In the genomic region with DNA sequence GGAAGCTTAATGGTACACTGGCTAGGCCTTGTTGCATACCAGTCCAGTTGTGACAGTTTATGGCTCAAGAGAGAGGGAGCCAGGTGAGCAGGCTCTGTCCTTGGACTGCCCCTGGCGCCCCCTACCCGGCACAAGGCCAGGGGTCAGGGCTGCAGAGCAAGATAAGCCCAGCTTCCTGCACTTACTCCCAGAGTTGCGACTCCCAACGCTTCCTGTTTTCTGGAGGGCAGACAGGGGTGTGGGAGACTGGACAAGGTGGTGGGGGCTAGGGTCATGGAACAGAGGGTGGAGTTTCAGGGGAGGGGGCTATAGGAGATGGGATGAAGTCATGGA, we compare ENCODE assay signal across 9 mouse cellular contexts. TPM values are rescaled to one million over a fixed set of nuclear protein-coding genes. Genes with fewer than 3 reads are reported as not detected.
DNase-seq lines count a peak whose midpoint lies in the region; ATAC-seq and TF ChIP-seq lines count a peak whose summit lies in the region.
"Had no signal": no experiment of that assay in that cellular context is flagged by ENCODE, and none has a peak within 500 bp of the region (broad histone marks: within the 10 kb centered on the region; RNA-seq: fewer than 3 reads in every experiment).

No protein-coding gene starts in this region.

- 0 out of 2 replicates have a peak overlapping the region, but pooled peaks have one; percentile 47 for H3K27ac ChIP-seq in cortical plate, adult 2 months (ENCODE audit: insufficient read depth, low read length)
- 0 out of 2 replicates have a peak overlapping the region, but pooled peaks have one; percentile 48 for H3K27ac ChIP-seq in intestine, embryonic 16.5 days (ENCODE audit: low read length)
- H3K27ac ChIP-seq in liver, embryonic 15.5 days (replicated peaks), result 0 out of 2 replicates have a peak overlapping the region, but pooled peaks have one; percentile 6

- DNase-seq in adrenal gland, adult (ENCODE audit: inconsistent age in 2 of 2, low spot score in 1 of 2), result peak; percentile 72 to 85
- DNase-seq in adrenal gland, postnatal 4 days (ENCODE audit: low spot score in 2 of 2), result no peak
- DNase-seq in thymus, postnatal 25 days, result no peak
- DNase-seq in embryo, embryonic 9.5 days (ENCODE audit: extremely low spot score), result no peak
- DNase-seq in left cerebral cortex, adult 8-10 months (ENCODE audit: low spot score in 2 of 2), result no peak

- no peaks in the 10 kb centered on the region for H3K9me3 ChIP-seq in intestine, embryonic 16.5 days (ENCODE audit: control insufficient read depth, low read length)
- H3K9me3 ChIP-seq in liver, embryonic 15.5 days (replicated peaks), result no peaks in the 10 kb centered on the region

- H3K4me2 ChIP-seq in intestine, embryonic 16.5 days (ENCODE audit: low read depth, low read length), result no peak overlapping the region
- H3K4me2 ChIP-seq in liver, embryonic 15.5 days, result no peak overlapping the region

- 0 out of 2 replicates have a peak, but pooled peaks cover 2% of the 10 kb centered on the region for H3K4me1 ChIP-seq in cortical plate, adult 2 months (ENCODE audit: control insufficient read depth, insufficient read depth, low read length)
- peaks cover 4% of the 10 kb centered on the region; the same call in 1 of the 2 replicates for H3K4me1 ChIP-seq in intestine, embryonic 16.5 days (ENCODE audit: control insufficient read depth, insufficient read depth, low read length)
- H3K4me1 ChIP-seq in liver, embryonic 15.5 days (replicated peaks), result peaks cover 23% of the 10 kb centered on the region

- no peaks in the 10 kb centered on the region for H3K36me3 ChIP-seq in intestine, embryonic 16.5 days (ENCODE audit: control insufficient read depth, insufficient read depth, low read length)
- no peaks in the 10 kb centered on the region for H3K36me3 ChIP-seq in liver, embryonic 15.5 days (replicated peaks)

- H3K4me3 ChIP-seq in cortical plate, adult 2 months (ENCODE audit: insufficient read depth, low read length), result no peak overlapping the region
- no peak overlapping the region for H3K4me3 ChIP-seq in intestine, embryonic 16.5 days (ENCODE audit: low read length)
- no peak overlapping the region for H3K4me3 ChIP-seq in liver, embryonic 15.5 days (replicated peaks)

- H3K9ac ChIP-seq in intestine, embryonic 16.5 days (ENCODE audit: low read depth, low read length), result no peak overlapping the region
- no peak overlapping the region for H3K9ac ChIP-seq in liver, embryonic 15.5 days

- peaks cover 19% of the 10 kb centered on the region for H3K27me3 ChIP-seq in intestine, embryonic 16.5 days (replicated peaks; ENCODE audit: control insufficient read depth, insufficient read depth, low read length)
- peaks cover 5% of the 10 kb centered on the region; the same call in 1 of the 2 replicates for H3K27me3 ChIP-seq in liver, embryonic 15.5 days

- 30% methylated on average over 4 of the region's 4 CpGs for WGBS in intestine, embryonic 16.5 days
- WGBS in liver, embryonic 15.5 days (ENCODE audit: insufficient replicate concordance), result 6% methylated on average over 4 of the region's 4 CpGs

- TF ChIP-seq CTCF in cortical plate, adult 2 months (IDR thresholded peaks at IDR 0.05; ENCODE audit: extremely low read depth, insufficient read depth, low read length), result no peak

- TF ChIP-seq POLR2A in cortical plate, adult 2 months (IDR thresholded peaks at IDR 0.05; ENCODE audit: extremely low read depth, insufficient read depth, low read length), result no peak

- ATAC-seq in intestine, embryonic 16.5 days, result peak; percentile 16
- 0 out of 2 replicates have a peak, but pooled peaks have one; percentile 19 for ATAC-seq in liver, embryonic 15.5 days (ENCODE audit: insufficient read depth)

RNA-seq across cellular contexts. Expression of a gene that starts 6.4 kb away (rescaled TPM):
- under 1 TPM; 0.42 TPM for total RNA-seq in adrenal gland, postnatal 4 days (2021)
- polyA plus RNA-seq in cortical plate, adult 2 months (2012; rRNA removed), result 0.21 TPM in 1 of 2 replicates, not detected in the other
- 2.2 and 3.0 TPM in 2 replicates for polyA plus RNA-seq in intestine, embryonic 16.5 days (2015; fragmentation: Nextera tagmentation; extraction: Ambion mirVana)
- not detected in 2 replicates for polyA plus RNA-seq in liver, embryonic 15.5 days (2015; fragmentation: Nextera tagmentation; extraction: Ambion mirVana)
- total RNA-seq in left cerebral cortex, adult 8-10 months (2022), result 1 to 10 TPM in 1 of 4 experiments, under 1 TPM in 2, not detected in 1; 0.53 to 1.2 (median 0.62) TPM
- total RNA-seq: left cerebral cortex, postnatal 25 days had no signal

RNA-seq across cellular contexts. Expression of a gene that starts 8.2 kb away (rescaled TPM):
- total RNA-seq in adrenal gland, postnatal 4 days (2021), result 10 to 100 TPM; 45.2 to 47.3 TPM
- 16.8 and 21.8 TPM in 2 replicates for polyA plus RNA-seq in cortical plate, adult 2 months (2012; rRNA removed)
- polyA plus RNA-seq in intestine, embryonic 16.5 days (2015; fragmentation: Nextera tagmentation; extraction: Ambion mirVana), result 28.9 and 30.1 TPM in 2 replicates
- 6.7 and 8.0 TPM in 2 replicates for polyA plus RNA-seq in liver, embryonic 15.5 days (2015; fragmentation: Nextera tagmentation; extraction: Ambion mirVana)
- total RNA-seq in left cerebral cortex, adult 8-10 months (2022), result 10 to 100 TPM in 1 of 4 experiments, 1 to 10 TPM in 3; 5.8 to 11.8 (median 7.8) TPM

RNA-seq across cellular contexts. Expression of a gene that starts 16.8 kb away (rescaled TPM):
- total RNA-seq in adrenal gland, postnatal 4 days (2021), result 10 to 100 TPM; 23.6 to 24.3 TPM
- 195 and 212 TPM in 2 replicates for polyA plus RNA-seq in cortical plate, adult 2 months (2012; rRNA removed)
- polyA plus RNA-seq in intestine, embryonic 16.5 days (2015; fragmentation: Nextera tagmentation; extraction: Ambion mirVana), result 15.1 and 16.4 TPM in 2 replicates
- 1.3 and 2.7 TPM in 2 replicates for polyA plus RNA-seq in liver, embryonic 15.5 days (2015; fragmentation: Nextera tagmentation; extraction: Ambion mirVana)
- 10 to 100 TPM; 64.2 to 70.0 (median 65.5) TPM for total RNA-seq in left cerebral cortex, adult 8-10 months (2022)

RNA-seq across cellular contexts. Expression of a gene that starts 30.5 kb away (rescaled TPM):
- total RNA-seq in adrenal gland, postnatal 4 days (2021), result 10 to 100 TPM; 30.2 to 31.1 TPM
- polyA plus RNA-seq in cortical plate, adult 2 months (2012; rRNA removed), result 55.4 and 57.0 TPM in 2 replicates
- 36.1 and 39.6 TPM in 2 replicates for polyA plus RNA-seq in intestine, embryonic 16.5 days (2015; fragmentation: Nextera tagmentation; extraction: Ambion mirVana)
- polyA plus RNA-seq in liver, embryonic 15.5 days (2015; fragmentation: Nextera tagmentation; extraction: Ambion mirVana), result 22.3 and 22.4 TPM in 2 replicates
- total RNA-seq in left cerebral cortex, adult 8-10 months (2022), result 10 to 100 TPM; 21.9 to 35.9 (median 26.8) TPM

RNA-seq across cellular contexts. Expression of a gene that starts 35.0 kb away (rescaled TPM):
- not detected for total RNA-seq in adrenal gland, postnatal 4 days (2021)
- not detected in 2 replicates for polyA plus RNA-seq in cortical plate, adult 2 months (2012; rRNA removed)
- not detected in 2 replicates for polyA plus RNA-seq in intestine, embryonic 16.5 days (2015; fragmentation: Nextera tagmentation; extraction: Ambion mirVana)
- not detected in 2 replicates for polyA plus RNA-seq in liver, embryonic 15.5 days (2015; fragmentation: Nextera tagmentation; extraction: Ambion mirVana)
- not detected for total RNA-seq in left cerebral cortex, adult 8-10 months (2022)
- total RNA-seq: left cerebral cortex, postnatal 25 days had no signal

Comparison
In these comparisons a context has a peak if more than half of its experiments do, and no peak if none do; other contexts are left out.
1. DNase-seq: peak in adrenal gland, adult (2 of 2); none in adrenal gland, postnatal 4 days (0 of 2), thymus, postnatal 25 days (single experiment), embryo, embryonic 9.5 days (single experiment) and left cerebral cortex, adult 8-10 months (0 of 2).
2. RNA of a gene that starts 16.8 kb away (polyA plus RNA-seq): 195 to 212 TPM in cortical plate, adult 2 months; 15.1 to 16.4 TPM in intestine, embryonic 16.5 days and 1.3 to 2.7 TPM in liver, embryonic 15.5 days; every median in the first group is over 10 times any median in the second.
3. Peak in every context shown above with its lines, with median percentiles within 50 percentile points of each other: H3K27ac ChIP-seq.